Mouse (Mus musculus): ENCODE measurements around the gene Zbtb4. TPM values are rescaled to one million over a fixed set of nuclear protein-coding genes. Genes with fewer than 3 reads are reported as not detected.
"Not testable (repeated sequence)": the region's sequence is repeated elsewhere in the genome, so short reads cannot be mapped to it uniquely, and the experiment has no call there.

Zbtb4 gene
- total RNA-seq (2021) = 100 to 1,000 TPM; 122 to 133 TPM
- long read RNA-seq, experiment 1, full-length matches to known transcripts = 2 of 31 reads
- long read RNA-seq, experiment 1, partial matches to known transcripts = 1 of 31 reads
- long read RNA-seq, experiment 1, other reads (novel, unspliced or antisense) = 28 of 31 reads
- long read RNA-seq, experiment 2, full-length matches to known transcripts = 7 of 54 reads
- long read RNA-seq, experiment 2, partial matches to known transcripts = 3 of 54 reads
- long read RNA-seq, experiment 2, other reads (novel, unspliced or antisense) = 44 of 54 reads

GRCm38 (mm10) chr11:69765221-69766125, at the start of gene Zbtb4:
Zbtb4 (plus strand) TSS chr11:69765912.
- Histone ChIP-seq H3K27ac (peak within 1 kb of the TSS; percentile 100), H3K4me3 (peak within 1 kb of the TSS; percentile 96)
- peak in 1 of 2 experiments; percentile 46 for DNase-seq (ENCODE audit: low spot score in 2 of 2)
- TF ChIP-seq CTCF (conservative IDR thresholded peaks at IDR 0.05) = no peak

GRCm38 (mm10) chr11:69715929-69716328, 49.8 kb upstream of the Zbtb4 start:
- Histone ChIP-seq H3K4me3 (no peak overlapping the region), H3K27ac (peak overlapping the region; percentile 18; the same call in 1 of the 2 replicates)
- peak in 1 of 2 experiments; percentile 37 for DNase-seq (ENCODE audit: low spot score in 2 of 2)
- no peak for TF ChIP-seq CTCF (conservative IDR thresholded peaks at IDR 0.05)

GRCm38 (mm10) chr11:69716953-69717352, 48.8 kb upstream of the Zbtb4 start:
- no peak overlapping the region for H3K4me3 ChIP-seq
- DNase-seq (ENCODE audit: low spot score in 2 of 2) = no peak
- H3K27ac ChIP-seq = no peak overlapping the region
- TF ChIP-seq CTCF (conservative IDR thresholded peaks at IDR 0.05) = no peak

GRCm38 (mm10) chr11:69718661-69719060, 47.1 kb upstream of the Zbtb4 start:
- Histone ChIP-seq H3K4me3 (no peak overlapping the region), H3K27ac (no peak overlapping the region)
- DNase-seq (ENCODE audit: low spot score in 2 of 2) = no peak
- TF ChIP-seq CTCF (conservative IDR thresholded peaks at IDR 0.05) = no peak

GRCm38 (mm10) chr11:69719423-69719822, 46.3 kb upstream of the Zbtb4 start:
- TF ChIP-seq CTCF (conservative IDR thresholded peaks at IDR 0.05) = peak; percentile 31
- H3K4me3 ChIP-seq = no peak overlapping the region
- DNase-seq (ENCODE audit: low spot score in 2 of 2) = no peak
- H3K27ac ChIP-seq = no peak overlapping the region

GRCm38 (mm10) chr11:69720852-69721251, 44.9 kb upstream of the Zbtb4 start:
- H3K4me3 ChIP-seq = no peak overlapping the region
- TF ChIP-seq CTCF (conservative IDR thresholded peaks at IDR 0.05) = no peak
- DNase-seq (ENCODE audit: low spot score in 2 of 2) = no peak

GRCm38 (mm10) chr11:69723074-69723473, 42.6 kb upstream of the Zbtb4 start:
- no peak overlapping the region for H3K27ac ChIP-seq
- no peak overlapping the region for H3K4me3 ChIP-seq
- no peak for TF ChIP-seq CTCF (conservative IDR thresholded peaks at IDR 0.05)
- no peak for DNase-seq (ENCODE audit: low spot score in 2 of 2)

More at GRCm38 (mm10) chr11:69720852-69721251, 44.9 kb upstream of the Zbtb4 start:
- no peak overlapping the region for H3K27ac ChIP-seq

- Histone ChIP-seq H3K4me3 (no peak overlapping the region), H3K27ac (no peak overlapping the region)
- DNase-seq (ENCODE audit: low spot score in 2 of 2) = no peak
- TF ChIP-seq CTCF (conservative IDR thresholded peaks at IDR 0.05) = no peak
These were observed 39.8 kb upstream of the Zbtb4 start for GRCm38 (mm10) chr11:69725951-69726350.

GRCm38 (mm10) chr11:69729063-69729462, 36.6 kb upstream of the Zbtb4 start:
- no peak overlapping the region for H3K4me3 ChIP-seq
- peak; percentile 73 for TF ChIP-seq CTCF (conservative IDR thresholded peaks at IDR 0.05)
- H3K27ac ChIP-seq = no peak overlapping the region
- peak in 1 of 2 experiments; percentile 14 for DNase-seq (ENCODE audit: low spot score in 2 of 2)

- peak; percentile 45 for TF ChIP-seq CTCF (conservative IDR thresholded peaks at IDR 0.05)
These were observed 34.3 kb upstream of the Zbtb4 start for GRCm38 (mm10) chr11:69731408-69731807.

GRCm38 (mm10) chr11:69751635-69752034, 14.1 kb upstream of the Zbtb4 start:
- Histone ChIP-seq H3K27ac (no peak overlapping the region), H3K4me3 (no peak overlapping the region)
- TF ChIP-seq CTCF (conservative IDR thresholded peaks at IDR 0.05) = no peak
- no peak for DNase-seq (ENCODE audit: low spot score in 2 of 2)

More at GRCm38 (mm10) chr11:69731408-69731807, 34.3 kb upstream of the Zbtb4 start:
- not testable (repeated sequence) for DNase-seq (ENCODE audit: low spot score in 2 of 2); H3K4me3 ChIP-seq; H3K27ac ChIP-seq

- Histone ChIP-seq H3K4me3 (no peak overlapping the region), H3K27ac (peak overlapping the region; percentile 36; the same call in 1 of the 2 replicates)
- TF ChIP-seq CTCF (conservative IDR thresholded peaks at IDR 0.05) = no peak
- no peak for DNase-seq (ENCODE audit: low spot score in 2 of 2)
These were observed 13.0 kb upstream of the Zbtb4 start for GRCm38 (mm10) chr11:69752686-69753085.

- no peak for DNase-seq (ENCODE audit: low spot score in 2 of 2)
- Histone ChIP-seq H3K27ac (peak overlapping the region; percentile 77), H3K4me3 (no peak overlapping the region)
- no peak for TF ChIP-seq CTCF (conservative IDR thresholded peaks at IDR 0.05)
These were observed 11.5 kb upstream of the Zbtb4 start for GRCm38 (mm10) chr11:69754233-69754632.
